Mouse (Mus musculus) adrenal gland, postnatal 10 days (tissue): ENCODE results near the gene Zbtb34. TPM values are rescaled to one million over a fixed set of nuclear protein-coding genes. Genes with fewer than 3 reads are reported as not detected.
A peak's percentile ranks its signal among the peaks of the same experiment; 100 is the strongest.

Source experiments
- DNase-seq: peaks from one replicate; pipeline ENCODE4 v3.0.0; 2021; ENCODE audit warnings: mixed read lengths
- total RNA-seq, 2 experiments: library from RNA; stranded (reverse); gene quantifications; 2 replicates each; pipeline ENCODE4 v1.2.3; 2021

Gene Zbtb34
- total RNA-seq, 2 experiments from 2014 or later = 20.0 to 21.5 TPM

GRCm38 (mm10) chr2:33401217-33401616 lies 29.9 kb downstream of the Zbtb34 start:
- DNase-seq = peak; percentile 27

DNA sequence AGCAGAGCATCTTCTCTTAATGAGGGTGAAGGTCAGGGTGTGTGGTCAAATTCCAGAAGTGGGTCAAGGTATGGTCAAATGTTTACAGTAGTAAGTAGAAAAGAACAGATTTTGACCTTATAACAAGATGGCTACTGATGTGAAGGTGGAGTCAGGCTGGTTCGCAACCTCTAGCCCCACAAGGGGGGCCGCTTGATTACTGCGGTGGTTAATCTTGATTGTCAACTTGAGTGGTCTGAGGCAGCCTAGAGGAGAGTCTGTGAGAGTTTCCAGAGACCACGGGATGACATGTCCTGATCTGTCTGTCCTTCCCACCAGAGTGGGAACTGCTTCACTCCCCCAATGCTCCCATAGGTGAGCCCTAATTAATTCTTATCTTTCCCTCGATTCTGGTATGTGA lies 30.6 kb downstream of the Zbtb34 start:
- DNase-seq = no peak

GRCm38 (mm10) chr2:33399091-33399490 lies 32.0 kb downstream of the Zbtb34 start:
- DNase-seq = no peak

GRCm38 (mm10) chr2:33397036-33397435 lies 34.1 kb downstream of the Zbtb34 start:
- no peak for DNase-seq

GRCm38 (mm10) chr2:33395053-33395452 lies 36.1 kb downstream of the Zbtb34 start:
- no peak for DNase-seq

DNA sequence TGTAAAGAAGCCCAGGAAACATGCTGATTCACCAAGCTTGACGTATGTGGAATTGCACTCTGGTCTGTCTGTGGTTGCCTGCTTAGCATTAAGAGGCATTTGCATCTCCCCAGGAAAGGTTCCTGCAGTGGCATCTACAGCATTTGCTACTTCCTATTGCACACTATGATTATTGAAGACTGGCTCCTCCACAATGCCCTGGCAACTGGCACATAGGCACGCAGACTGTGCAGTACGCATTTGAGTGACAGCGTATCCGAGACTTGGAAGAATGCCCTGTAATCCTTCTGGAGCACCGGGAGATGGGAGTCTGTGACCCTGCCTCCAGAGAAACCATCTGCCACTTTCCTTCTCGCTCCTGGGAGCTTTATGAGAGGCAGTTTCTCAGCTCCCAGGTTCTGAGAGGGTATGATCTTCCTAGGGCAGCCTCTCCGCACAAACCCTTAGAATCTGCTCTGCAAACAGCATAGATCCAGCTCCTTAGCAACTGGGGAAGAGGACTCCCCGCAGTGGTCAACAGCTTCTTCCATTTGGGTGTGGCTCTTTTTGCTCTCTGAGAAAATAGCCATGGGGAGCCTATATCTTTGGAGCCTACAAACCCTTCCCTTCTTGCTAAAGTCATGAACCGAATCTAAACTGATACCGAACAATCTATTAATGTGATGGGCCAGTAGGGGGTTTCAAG lies 37.0 kb downstream of the Zbtb34 start:
- DNase-seq = no peak

- DNase-seq = no peak
Observed at GRCm38 (mm10) chr2:33393021-33393420, 38.1 kb downstream of the Zbtb34 start.

- no peak for DNase-seq
Observed at GRCm38 (mm10) chr2:33371648-33372408, 59.3 kb downstream of the Zbtb34 start.

- peak; percentile 98 for DNase-seq
Observed at GRCm38 (mm10) chr2:33370777-33371647, 60.1 kb downstream of the Zbtb34 start, which contains the start of gene Ralgps1. Ralgps1 (minus strand) TSS chr2:33371486.

DNA sequence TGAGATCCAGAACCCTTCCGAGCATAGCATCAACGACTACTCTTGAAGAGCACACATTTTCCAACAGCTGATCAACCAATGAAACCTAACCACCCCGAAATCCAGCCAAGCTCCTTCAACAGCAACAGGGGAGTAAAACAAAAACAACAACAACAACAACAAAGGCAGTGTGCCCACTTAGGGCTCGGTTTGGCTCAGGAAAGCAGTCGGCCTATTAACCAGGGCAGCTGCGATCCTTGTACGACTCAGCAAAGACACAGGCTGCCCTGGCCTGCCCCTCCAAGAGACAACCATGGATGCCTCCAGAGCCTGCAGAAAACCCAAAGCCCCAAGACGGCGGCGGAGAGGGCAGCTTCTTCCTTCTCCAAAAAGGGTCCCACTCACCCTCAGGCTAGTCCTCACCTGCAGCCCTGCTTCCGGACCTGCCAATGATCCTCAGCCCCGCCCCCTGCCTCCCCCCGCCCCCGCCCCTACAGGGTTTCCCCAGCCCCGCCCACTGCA lies 60.8 kb downstream of the Zbtb34 start:
- DNase-seq = no peak

GRCm38 (mm10) chr2:33369453-33369852 lies 61.7 kb downstream of the Zbtb34 start:
- no peak for DNase-seq

DNA sequence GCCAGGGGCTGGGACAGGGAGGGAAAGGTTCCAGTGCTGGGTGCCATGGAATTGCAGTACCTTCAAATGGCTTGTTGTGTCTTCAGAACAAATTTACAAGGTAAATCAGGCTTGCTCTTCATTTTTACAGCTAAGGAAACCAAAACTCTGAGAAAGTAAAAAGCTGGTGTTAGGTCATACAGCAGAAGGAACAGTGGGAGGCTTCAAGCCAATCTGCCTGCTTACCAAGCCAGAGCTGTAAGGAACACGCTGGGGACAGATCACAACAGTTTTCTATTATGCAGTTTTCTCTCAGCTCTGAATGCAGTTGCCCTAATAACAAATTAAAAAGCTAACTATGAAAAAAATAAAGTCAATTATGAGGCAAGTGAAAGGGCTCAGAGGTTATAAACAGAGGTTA lies 62.6 kb downstream of the Zbtb34 start:
- DNase-seq = no peak

DNA sequence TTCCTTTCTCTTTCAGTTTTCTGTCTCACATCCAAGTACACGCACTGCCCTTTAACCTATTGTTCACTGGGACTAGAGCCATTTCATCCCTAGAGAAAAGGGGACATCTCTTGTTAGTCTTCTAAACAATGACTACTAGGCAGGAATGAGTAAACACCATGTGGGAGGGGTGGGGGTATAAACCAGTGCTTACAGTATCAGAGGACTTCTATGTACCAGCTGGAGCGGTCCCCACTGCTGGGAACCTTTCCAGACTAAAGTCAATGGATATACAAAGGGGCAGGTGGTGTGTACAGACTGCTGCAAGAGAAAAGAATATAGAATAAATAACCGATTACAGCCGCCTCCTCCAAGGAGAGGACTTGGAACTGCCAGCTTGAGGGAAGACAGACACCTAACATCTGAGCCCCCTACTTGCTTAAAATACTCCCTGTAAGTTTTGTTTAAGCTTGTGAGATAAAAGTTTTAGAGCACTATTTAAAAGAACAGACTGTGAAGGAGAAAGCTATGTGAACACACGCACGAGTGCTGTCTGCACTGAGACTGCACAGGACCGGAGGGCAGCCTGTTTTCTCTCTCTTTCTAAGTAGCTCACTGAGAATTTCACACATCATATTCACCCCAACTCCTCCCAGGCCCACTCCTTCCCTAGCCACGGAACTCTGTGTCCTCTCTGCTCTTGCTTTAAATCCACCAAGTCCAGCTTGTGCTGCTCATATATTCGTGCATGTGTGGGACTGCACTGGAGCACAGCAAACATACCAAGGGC lies 65.2 kb downstream of the Zbtb34 start:
- DNase-seq = no peak

DNA sequence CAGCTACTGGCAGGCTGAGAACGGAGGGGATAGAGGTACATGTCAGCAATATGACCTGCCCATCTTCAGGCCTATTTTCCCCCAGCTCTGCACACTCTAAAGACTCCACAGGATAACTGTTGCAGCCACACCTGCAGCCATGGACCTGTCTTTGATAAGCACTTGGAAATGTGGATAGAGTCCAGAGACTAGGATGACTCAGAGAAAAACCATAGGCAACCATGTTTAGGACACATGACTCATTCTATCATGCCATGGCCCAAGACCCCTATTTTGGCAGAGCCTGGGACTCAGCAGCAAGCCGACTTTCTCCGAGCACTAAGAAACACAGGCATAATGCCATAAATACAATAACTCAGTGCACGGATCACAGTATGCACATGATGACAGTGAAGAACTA lies 66.5 kb downstream of the Zbtb34 start:
- DNase-seq = no peak

- no peak for DNase-seq
Observed at GRCm38 (mm10) chr2:33363890-33364289, 67.2 kb downstream of the Zbtb34 start.

DNA sequence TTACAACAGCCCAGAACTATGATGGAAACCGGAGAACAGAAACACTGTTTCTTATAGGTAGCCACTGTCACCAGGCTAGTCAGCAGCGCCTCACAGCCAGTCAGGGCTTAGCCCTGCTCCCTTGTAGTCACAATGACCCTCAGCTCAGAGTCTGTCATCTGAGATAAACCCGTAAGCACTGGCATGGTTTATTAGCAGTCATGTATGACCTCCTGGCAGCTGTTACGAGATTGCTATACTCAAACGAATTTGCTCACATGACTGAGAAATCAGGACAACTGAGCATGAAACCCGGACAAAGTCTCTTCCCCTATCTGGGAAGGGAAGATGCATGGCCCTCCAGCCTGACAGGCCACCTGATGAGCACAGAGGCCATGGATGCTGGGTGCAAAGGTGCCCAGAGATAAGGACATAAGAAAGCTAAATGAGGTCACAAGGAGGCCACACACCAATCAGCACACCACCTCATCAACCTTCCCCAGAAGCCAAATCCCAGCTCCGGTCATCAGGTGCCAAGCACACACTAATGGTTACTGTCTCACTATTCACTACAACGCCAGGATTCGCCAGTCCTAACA lies 69.9 kb downstream of the Zbtb34 start:
- no peak for DNase-seq

GRCm38 (mm10) chr2:33360564-33360963 lies 70.6 kb downstream of the Zbtb34 start:
- no peak for DNase-seq

- DNase-seq = no peak
Observed at GRCm38 (mm10) chr2:33359184-33359583, 71.9 kb downstream of the Zbtb34 start.

DNA sequence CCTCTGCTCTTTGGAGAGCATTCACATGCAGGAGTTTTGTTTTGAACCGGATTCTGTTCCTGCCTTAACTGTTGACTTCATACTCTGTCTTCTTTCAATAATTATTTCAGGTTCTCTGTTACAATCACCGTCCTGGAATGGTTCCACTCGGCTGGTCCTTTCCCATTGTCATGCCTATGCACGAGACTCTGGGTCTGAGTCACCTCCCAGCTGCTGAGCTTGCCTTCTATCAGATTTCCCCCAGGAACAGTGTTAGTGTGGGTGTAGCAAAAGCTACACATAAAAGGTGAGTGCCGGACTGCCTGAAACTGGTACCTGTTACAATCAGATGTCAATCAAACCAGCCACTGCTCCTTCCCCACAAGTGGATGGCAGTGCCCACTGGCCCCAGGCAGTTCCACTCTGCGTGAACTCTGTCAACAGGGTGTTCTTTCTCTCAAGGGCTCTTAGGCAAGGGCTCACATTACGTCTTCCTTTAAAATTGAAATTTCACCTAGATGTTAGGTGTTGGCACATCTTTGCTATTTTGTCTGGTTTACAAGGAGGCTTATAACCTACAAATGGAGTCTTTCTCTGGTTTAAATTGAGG lies 73.8 kb downstream of the Zbtb34 start:
- no peak for DNase-seq
